Mouse (Mus musculus) mesoderm, embryonic 11.5 days (tissue): Measurements from ENCODE around the gene Olfr822.
"Not testable (repeated sequence)": the region's sequence is repeated elsewhere in the genome, so short reads cannot be mapped to it uniquely, and the experiment has no call there.

Experiments used
- DNase-seq: peaks from one replicate; pipeline ENCODE4 v3.0.0-alpha.2; 2012; ENCODE audit warnings: low read depth, low spot score

Gene Olfr822

DNA sequence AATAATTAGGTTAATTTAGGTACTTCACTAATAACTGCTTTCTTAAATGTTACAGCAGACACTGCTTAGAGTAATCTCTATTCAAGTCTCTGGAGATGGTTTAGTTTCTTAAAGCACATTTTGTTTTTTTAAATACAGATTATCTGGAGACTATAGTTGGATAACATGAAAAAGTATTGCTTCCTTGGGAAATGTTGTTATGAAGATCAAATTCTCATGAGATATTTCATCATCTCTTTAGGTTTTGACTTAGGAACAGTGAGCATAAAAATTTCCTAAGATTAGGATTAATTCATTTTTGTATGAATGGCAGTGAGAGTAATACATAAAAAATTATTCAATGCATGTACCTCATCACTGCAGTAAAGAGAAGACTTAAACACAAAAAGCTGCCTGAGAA is at the start of gene Olfr822:
Gene Olfr822, plus strand, starts transcription at position 301 of the 400 bp plus-strand sequence.
- no peak for DNase-seq

- DNase-seq = no peak
These were observed 41.0 kb upstream of the Olfr822 start, which contains the start of gene Olfr821 for GRCm38 (mm10) chr10:130030048-130030447. Gene Olfr821, plus strand, starts transcription at chr10:130030348.

GRCm38 (mm10) chr10:130037096-130037495 is 33.9 kb upstream of the Olfr822 start:
- no peak for DNase-seq

- peak; percentile 53 for DNase-seq
These were observed 21.9 kb downstream of the Olfr822 start for GRCm38 (mm10) chr10:130092838-130093440.

- no peak for DNase-seq
These were observed 25.1 kb downstream of the Olfr822 start for GRCm38 (mm10) chr10:130096104-130096503.

- DNase-seq = not testable (repeated sequence)
These were observed 44.3 kb downstream of the Olfr822 start, which contains the start of gene Olfr823 for GRCm38 (mm10) chr10:130115283-130115682. Gene Olfr823, minus strand, starts transcription at chr10:130115383.

DNA sequence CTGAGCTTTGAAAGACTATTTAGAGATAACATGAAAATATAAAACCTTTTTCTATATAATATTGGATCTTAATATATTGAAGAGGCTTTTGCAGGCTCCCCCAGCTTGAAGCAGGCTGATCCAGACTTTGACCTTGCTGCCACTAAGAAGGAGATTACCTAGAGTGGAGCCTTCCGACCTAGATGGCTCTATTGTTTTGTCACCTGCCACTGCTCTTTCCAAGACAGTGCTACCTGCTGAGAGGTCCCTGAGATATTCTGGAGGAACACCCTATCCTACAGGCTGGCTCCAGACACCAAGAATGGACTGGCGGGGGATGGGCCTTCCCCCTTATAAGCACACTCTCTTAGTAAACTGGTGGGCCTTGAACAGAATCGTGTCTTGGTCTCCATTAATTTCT is 45.0 kb downstream of the Olfr822 start:
- DNase-seq = not testable (repeated sequence)
